Mouse (Mus musculus) urinary bladder, postnatal 4 days (tissue): Measurements from ENCODE around the gene Adamtsl4.

Experiments
- DNase-seq, 2 experiments: peaks; one replicate each; pipeline ENCODE4 v3.0.0; 2021 to 2022; ENCODE audit warnings: low spot score in 2 of 2

Adamtsl4 gene

GRCm38 (mm10) chr3:95635636-95636035 lies 52.1 kb downstream of the Adamtsl4 start:
- DNase-seq: no peak

- DNase-seq: no peak
Measured at GRCm38 (mm10) chr3:95632648-95633588, 54.8 kb downstream of the Adamtsl4 start.

- no peak for DNase-seq
Measured at GRCm38 (mm10) chr3:95631304-95631703, 56.4 kb downstream of the Adamtsl4 start.

- DNase-seq: no peak
Measured at GRCm38 (mm10) chr3:95630856-95631255, 56.9 kb downstream of the Adamtsl4 start.

- DNase-seq: no peak
Measured at GRCm38 (mm10) chr3:95629755-95630154, 58.0 kb downstream of the Adamtsl4 start.

GRCm38 (mm10) chr3:95627763-95628162 lies 60.0 kb downstream of the Adamtsl4 start:
- no peak for DNase-seq
